Mouse (Mus musculus) spleen, adult 2 months (tissue): ENCODE results near the gene Lrfn2. TPM values are rescaled to one million over a fixed set of nuclear protein-coding genes. Genes with fewer than 3 reads are reported as not detected.

Experiments
- DNase-seq, 2 experiments: peaks; one replicate each; pipeline versions ENCODE4 v3.0.0 to v3.0.0-alpha.2; 2012 to 2021; ENCODE audit warnings: low spot score in 2 of 2, low read depth in 1 of 2
- H3K27ac ChIP-seq: fragments of 200-500 bp; 2 replicates; pipeline ENCODE4 v1.5.1; 2012; ENCODE audit warnings: low read length, inconsistent platforms; ENCODE audit not compliant: insufficient read depth
- H3K27me3 ChIP-seq: fragments of 200-500 bp; 2 replicates; pipeline ENCODE4 v1.6.1; 2012; ENCODE audit warnings: mild to moderate bottlenecking, moderate library complexity, low read length, inconsistent platforms; ENCODE audit not compliant: control insufficient read depth, insufficient read depth
- H3K36me3 ChIP-seq: fragments of 200-500 bp; 2 replicates; pipeline ENCODE4 v1.6.1; 2012; ENCODE audit warnings: mild to moderate bottlenecking, low read length, inconsistent platforms; ENCODE audit not compliant: control insufficient read depth, insufficient read depth
- H3K4me1 ChIP-seq: fragments of 200-500 bp; 2 replicates; pipeline ENCODE4 v1.6.1; 2011; ENCODE audit warnings: inconsistent platforms; ENCODE audit not compliant: control insufficient read depth, insufficient read depth, insufficient read length
- H3K4me3 ChIP-seq: fragments of 200-500 bp; 2 replicates; pipeline ENCODE4 v1.5.1; 2011; ENCODE audit warnings: mild to moderate bottlenecking, inconsistent platforms; ENCODE audit not compliant: insufficient read depth, insufficient read length; ENCODE audit errors: extremely low read depth
- CTCF ChIP-seq: fragments of 200-500 bp; IDR thresholded peaks from 2 replicates; pipeline ENCODE4 v1.5.1; 2011; ENCODE audit warnings: mild to moderate bottlenecking, inconsistent platforms; ENCODE audit not compliant: insufficient read depth, insufficient read length, insufficient replicate concordance; ENCODE audit errors: extremely low read depth
- POLR2A ChIP-seq: fragments of 200-500 bp; IDR thresholded peaks from 2 replicates; pipeline ENCODE4 v1.6.1; 2011; ENCODE audit warnings: low read depth, low read length, inconsistent platforms
- WGBS: fragments of 180-500 bp; shearing (Covaris S2); methylation state at CpG from one replicate; pipeline ENCODE4 v1.1.7; 2018; 5-methylcytosine and 5-hydroxymethylcytosine counted together
- polyA plus RNA-seq: library from polyadenylated mRNA; depleted of rRNA; stranded (reverse); fragments of >200 nt; gene quantifications from 2 replicates; pipeline ENCODE4 v1.2.3, GENCODE M21; 2012

The Lrfn2 gene
- polyA plus RNA-seq, 1 experiment = 0.02 TPM

- no peak overlapping the region for H3K4me3 ChIP-seq
- TF ChIP-seq CTCF (no peak), POLR2A (no peak)
- no peaks in the 10 kb centered on the region for H3K36me3 ChIP-seq
- no peaks in the 10 kb centered on the region; the same call in 1 of the 2 replicates for H3K27me3 ChIP-seq
- H3K27ac ChIP-seq = no peak overlapping the region
- H3K4me1 ChIP-seq = no peaks in the 10 kb centered on the region
- WGBS = 84% methylated on average over 9 of the region's 9 CpGs
- no peak for DNase-seq
Observed at GRCm38 (mm10) chr17:49083594-49084380, 151.6 kb downstream of the Lrfn2 start.

DNA sequence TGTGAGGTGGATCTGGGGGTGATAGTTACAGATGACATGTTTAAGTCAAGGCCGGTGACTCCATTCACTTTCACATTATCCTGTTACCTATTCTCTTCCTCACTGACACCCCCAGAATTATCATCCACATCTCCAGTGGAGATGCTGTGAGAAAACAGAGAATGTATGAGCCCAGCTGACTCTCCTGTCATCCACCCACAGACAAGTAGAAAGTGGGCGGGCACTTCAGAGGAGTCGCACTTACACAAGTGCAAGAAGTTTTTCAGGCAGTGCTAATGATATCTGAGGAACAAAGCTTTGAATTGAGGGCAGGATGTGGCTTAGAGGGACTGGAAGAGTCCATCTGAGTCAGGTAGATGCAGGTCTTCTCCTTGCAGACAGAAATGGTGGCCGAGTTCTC is 152.9 kb downstream of the Lrfn2 start:
- Histone ChIP-seq H3K27ac (no peak overlapping the region), H3K4me1 (no peaks in the 10 kb centered on the region), H3K27me3 (no peaks in the 10 kb centered on the region), H3K36me3 (no peaks in the 10 kb centered on the region), H3K4me3 (no peak overlapping the region)
- DNase-seq = no peak
- 89% methylated on average over 4 of the region's 4 CpGs for WGBS
- TF ChIP-seq POLR2A (no peak), CTCF (no peak)

DNA sequence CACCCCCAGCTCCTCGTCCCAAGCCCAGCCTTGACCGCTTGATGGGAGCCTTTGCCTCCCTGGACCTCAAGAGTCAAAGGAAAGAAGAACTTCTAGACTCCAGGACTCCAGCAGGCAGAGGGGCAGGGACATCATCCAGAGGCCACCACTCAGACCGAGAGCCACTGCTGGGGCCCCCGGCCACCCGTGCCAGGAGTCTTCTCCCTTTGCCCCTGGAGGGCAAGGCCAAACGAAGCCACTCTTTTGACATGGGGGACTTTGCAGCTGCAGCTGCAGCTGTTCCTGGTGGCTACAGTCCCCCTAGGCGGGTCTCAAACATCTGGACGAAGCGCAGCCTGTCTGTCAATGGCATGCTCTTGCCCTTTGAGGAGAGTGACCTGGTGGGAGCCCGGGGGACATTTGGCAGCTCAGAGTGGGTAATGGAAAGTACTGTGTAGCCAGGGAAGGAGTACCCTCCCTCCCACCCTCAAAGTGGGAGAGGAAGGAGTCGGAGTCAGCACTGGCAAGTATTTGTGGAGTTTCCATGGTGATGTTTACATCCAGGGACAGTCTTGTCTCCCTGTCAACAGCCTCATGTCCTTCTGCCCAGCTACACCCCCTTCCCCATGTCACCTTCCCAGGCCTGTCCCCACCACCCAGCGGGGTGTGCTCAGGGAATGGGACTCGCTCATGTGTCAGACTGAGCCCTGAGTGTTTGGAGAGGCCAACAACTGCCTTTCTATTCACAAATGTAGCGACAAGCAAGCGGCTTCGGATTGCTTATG is 164.8 kb downstream of the Lrfn2 start:
- DNase-seq = no peak
- no peak overlapping the region for H3K27ac ChIP-seq
- no peak overlapping the region for H3K4me3 ChIP-seq
- no peaks in the 10 kb centered on the region for H3K4me1 ChIP-seq
- H3K36me3 ChIP-seq = no peaks in the 10 kb centered on the region
- TF ChIP-seq POLR2A (no peak), CTCF (no peak)
- H3K27me3 ChIP-seq = no peaks in the 10 kb centered on the region
- WGBS = 77% methylated on average over 16 of the region's 16 CpGs

- Histone ChIP-seq H3K4me1 (no peaks in the 10 kb centered on the region), H3K36me3 (no peaks in the 10 kb centered on the region), H3K4me3 (no peak overlapping the region), H3K27ac (no peak overlapping the region), H3K27me3 (no peaks in the 10 kb centered on the region)
- no peak for TF ChIP-seq POLR2A
- no peak for TF ChIP-seq CTCF
- no peak for DNase-seq
- 88% methylated on average over 3 of the region's 3 CpGs for WGBS
Observed at GRCm38 (mm10) chr17:49111399-49111798, 179.2 kb downstream of the Lrfn2 start.

- H3K4me3 ChIP-seq = no peak overlapping the region
Observed at GRCm38 (mm10) chr17:49111911-49112310, 179.7 kb downstream of the Lrfn2 start.

DNA sequence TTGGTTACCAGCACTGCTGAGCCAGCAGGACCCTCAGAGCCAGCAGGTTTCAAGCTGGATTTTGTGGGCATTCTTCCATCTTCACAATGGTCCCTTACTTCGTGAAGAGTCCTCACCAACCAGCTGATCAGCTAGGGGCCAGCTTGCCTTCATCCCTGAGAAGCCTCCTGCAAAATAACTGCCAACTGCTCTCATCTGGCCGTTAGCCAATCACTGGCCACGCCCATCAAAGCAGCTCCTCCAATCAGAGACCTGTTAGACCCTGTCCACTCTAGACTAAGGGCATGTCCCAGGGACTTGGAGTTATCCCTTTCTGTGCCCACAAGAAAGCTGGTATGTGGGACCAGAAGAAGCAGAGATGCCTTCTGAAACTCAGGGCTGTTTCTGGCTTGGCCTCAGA is 181.2 kb downstream of the Lrfn2 start:
- Histone ChIP-seq H3K4me3 (no peak overlapping the region), H3K27ac (no peak overlapping the region), H3K27me3 (no peaks in the 10 kb centered on the region), H3K36me3 (no peaks in the 10 kb centered on the region), H3K4me1 (no peaks in the 10 kb centered on the region)
- TF ChIP-seq CTCF = no peak
- TF ChIP-seq POLR2A = no peak
- no peak for DNase-seq
- WGBS = 60% methylated on average over 3 of the region's 3 CpGs

More at GRCm38 (mm10) chr17:49111911-49112310, 179.7 kb downstream of the Lrfn2 start:
- no peak for DNase-seq
- Histone ChIP-seq H3K36me3 (no peaks in the 10 kb centered on the region), H3K27me3 (no peaks in the 10 kb centered on the region), H3K4me1 (no peaks in the 10 kb centered on the region), H3K27ac (no peak overlapping the region)
- 86% methylated on average over 2 of the region's 2 CpGs for WGBS
- TF ChIP-seq POLR2A (no peak), CTCF (no peak)

DNA sequence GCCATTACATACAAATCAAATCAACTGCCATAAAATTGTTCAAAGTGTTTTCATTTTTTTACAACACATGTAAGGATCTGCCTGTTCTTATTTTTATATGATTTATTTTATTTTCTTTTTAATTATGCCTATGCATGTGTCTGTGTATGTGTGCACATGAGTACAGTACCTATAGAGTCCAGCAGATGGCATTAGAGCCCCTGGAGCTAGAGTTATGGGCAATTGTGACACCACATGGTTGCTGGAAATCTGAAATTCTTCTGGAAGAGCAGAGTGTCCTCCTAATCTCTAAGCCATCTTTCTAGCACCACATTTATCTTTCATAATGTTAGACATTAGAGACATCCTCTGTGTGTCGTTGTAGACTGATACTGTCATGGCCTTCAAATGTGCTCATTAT is 192.0 kb downstream of the Lrfn2 start:
- no peak overlapping the region for H3K4me3 ChIP-seq
- WGBS = 90% methylated on average over 1 of the region's 1 CpGs
- no peaks in the 10 kb centered on the region for H3K27me3 ChIP-seq
- H3K36me3 ChIP-seq = no peaks in the 10 kb centered on the region
- H3K4me1 ChIP-seq = no peaks in the 10 kb centered on the region
- no peak for DNase-seq
- no peak overlapping the region for H3K27ac ChIP-seq
- no peak for TF ChIP-seq POLR2A
